Mouse (Mus musculus) kidney, adult 2 months (tissue): ENCODE measurements around the gene Vpreb3.

Experiments
- CTCF ChIP-seq: fragments of 200-500 bp; conservative IDR thresholded peaks from 2 replicates; pipeline ENCODE4 v1.5.1; 2011; ENCODE audit warnings: low read depth, mild to moderate bottlenecking, control low read depth, low read length, moderate library complexity, mixed read lengths; ENCODE audit not compliant: insufficient read depth, insufficient read length
- POLR2A ChIP-seq: fragments of 200-500 bp; IDR thresholded peaks from one replicate; pipeline ENCODE4 v1.6.1; 2011; ENCODE audit warnings: low read depth, low read length, control low read depth

- TF ChIP-seq POLR2A, result no peak
- TF ChIP-seq CTCF, result no peak
Observed at GRCm38 (mm10) chr10:75906882-75907281, 36.0 kb upstream of the Vpreb3 start.
